Mouse (Mus musculus): Measurements from ENCODE around the gene Nap1l2. TPM values are rescaled to one million over a fixed set of nuclear protein-coding genes. Genes with fewer than 3 reads are reported as not detected.
"Not testable (repeated sequence)": the region's sequence is repeated elsewhere in the genome, so short reads cannot be mapped to it uniquely, and the experiment has no call there.

Nap1l2 gene
- polyA plus RNA-seq (2016; fragmentation: Nextera tagmentation; extraction: Ambion mirVana) = 24.3 and 26.6 TPM in 2 replicates

- no peaks in the 10 kb centered on the region for H3K4me1 ChIP-seq
- WGBS = 8% methylated on average over 12 of the region's 13 CpGs
Observed at GRCm38 (mm10) chrX:103186431-103186786, at the start of gene Nap1l2. Nap1l2 (minus strand) TSS chrX:103186640.

GRCm38 (mm10) chrX:103215251-103215650, 28.8 kb upstream of the Nap1l2 start:
- 87% methylated on average over 4 of the region's 4 CpGs for WGBS
- no peak for ATAC-seq (ENCODE audit: low FRiP score)
- no peaks in the 10 kb centered on the region for H3K4me1 ChIP-seq
- H3K9ac ChIP-seq = no peak overlapping the region
- no peak overlapping the region for H3K27ac ChIP-seq
- H3K36me3 ChIP-seq (replicated peaks) = no peaks in the 10 kb centered on the region
- no peak overlapping the region for H3K4me3 ChIP-seq (replicated peaks)
- H3K9me3 ChIP-seq = no peaks in the 10 kb centered on the region
- H3K27me3 ChIP-seq = peaks cover 34% of the 10 kb centered on the region
- no peak overlapping the region for H3K4me2 ChIP-seq

More at GRCm38 (mm10) chrX:103186431-103186786, at the start of gene Nap1l2:
- Histone ChIP-seq H3K27ac (peak within 1 kb of the TSS; percentile 74; the same call in 1 of the 2 replicates), H3K9ac (peak within 1 kb of the TSS; percentile 58), H3K9me3 (no peaks in the 10 kb centered on the region), H3K4me2 (peak within 1 kb of the TSS; percentile 52), H3K4me3 (replicated peaks) (peak within 1 kb of the TSS; percentile 46), H3K36me3 (replicated peaks) (no peaks in the 10 kb centered on the region), H3K27me3 (peaks cover 25% of the 10 kb centered on the region)
- peak; percentile 95 for ATAC-seq (ENCODE audit: low FRiP score)

- Histone ChIP-seq H3K9ac (no peak overlapping the region), H3K4me3 (replicated peaks) (peak overlapping the region; percentile 46), H3K4me2 (peak overlapping the region; percentile 52), H3K9me3 (no peaks in the 10 kb centered on the region), H3K27ac (no peak overlapping the region), H3K27me3 (peaks cover 22% of the 10 kb centered on the region), H3K4me1 (no peaks in the 10 kb centered on the region), H3K36me3 (replicated peaks) (no peaks in the 10 kb centered on the region)
- ATAC-seq (ENCODE audit: low FRiP score) = peak; percentile 30
- WGBS = 25% methylated on average over 1 of the region's 1 CpGs
Observed at GRCm38 (mm10) chrX:103186829-103187228, 389 bp upstream of the Nap1l2 start.

- peaks cover 29% of the 10 kb centered on the region for H3K27me3 ChIP-seq
- H3K4me1 ChIP-seq = no peaks in the 10 kb centered on the region
- WGBS = 18% methylated on average over 20 of the region's 20 CpGs
- H3K9ac ChIP-seq = peak overlapping the region; percentile 58
- peak overlapping the region; percentile 74; the same call in 1 of the 2 replicates for H3K27ac ChIP-seq
- peak overlapping the region; percentile 46 for H3K4me3 ChIP-seq (replicated peaks)
- H3K4me2 ChIP-seq = peak overlapping the region; percentile 52
- ATAC-seq (ENCODE audit: low FRiP score) = peak; percentile 11; the same call in 1 of the 2 replicates
- H3K36me3 ChIP-seq (replicated peaks) = no peaks in the 10 kb centered on the region
- H3K9me3 ChIP-seq = no peaks in the 10 kb centered on the region
Observed at GRCm38 (mm10) chrX:103185781-103186430, 534 bp downstream of the Nap1l2 start.

- Histone ChIP-seq H3K27me3 (peaks cover 26% of the 10 kb centered on the region), H3K4me3 (replicated peaks) (no peak overlapping the region), H3K27ac (no peak overlapping the region), H3K4me1 (no peaks in the 10 kb centered on the region), H3K4me2 (no peak overlapping the region), H3K9ac (no peak overlapping the region), H3K9me3 (no peaks in the 10 kb centered on the region), H3K36me3 (replicated peaks) (no peaks in the 10 kb centered on the region)
- no peak for ATAC-seq (ENCODE audit: low FRiP score)
Observed at GRCm38 (mm10) chrX:103183536-103183935, 2.9 kb downstream of the Nap1l2 start.

GRCm38 (mm10) chrX:103179771-103180558, 6.5 kb downstream of the Nap1l2 start:
- Histone ChIP-seq H3K9ac (no peak overlapping the region), H3K27ac (no peak overlapping the region), H3K4me3 (replicated peaks) (no peak overlapping the region), H3K9me3 (no peaks in the 10 kb centered on the region), H3K4me1 (no peaks in the 10 kb centered on the region), H3K36me3 (replicated peaks) (no peaks in the 10 kb centered on the region), H3K27me3 (peaks cover 7% of the 10 kb centered on the region), H3K4me2 (no peak overlapping the region)
- no peak for ATAC-seq (ENCODE audit: low FRiP score)
- 77% methylated on average over 4 of the region's 4 CpGs for WGBS

GRCm38 (mm10) chrX:103164948-103165605, 21.4 kb downstream of the Nap1l2 start:
- ATAC-seq (ENCODE audit: low FRiP score) = peak; percentile 93
- H3K9ac ChIP-seq; H3K36me3 ChIP-seq (replicated peaks); H3K27ac ChIP-seq; H3K4me1 ChIP-seq; H3K9me3 ChIP-seq: not testable (repeated sequence)
- Histone ChIP-seq H3K4me3 (replicated peaks) (peak overlapping the region; percentile 31), H3K4me2 (peak overlapping the region; percentile 40), H3K27me3 (peaks cover 22% of the 10 kb centered on the region)
- 18% methylated on average over 27 of the region's 83 CpGs for WGBS

GRCm38 (mm10) chrX:103156134-103156533, 30.3 kb downstream of the Nap1l2 start:
- H3K4me1 ChIP-seq = no peaks in the 10 kb centered on the region
- H3K9ac ChIP-seq = no peak overlapping the region
- no peaks in the 10 kb centered on the region for H3K9me3 ChIP-seq
- 53% methylated on average over 1 of the region's 1 CpGs for WGBS
- H3K36me3 ChIP-seq (replicated peaks) = no peaks in the 10 kb centered on the region
- ATAC-seq (ENCODE audit: low FRiP score) = no peak
- H3K4me3 ChIP-seq (replicated peaks) = no peak overlapping the region
- peaks cover 34% of the 10 kb centered on the region for H3K27me3 ChIP-seq
- no peak overlapping the region for H3K27ac ChIP-seq
- H3K4me2 ChIP-seq = no peak overlapping the region

- no peak overlapping the region for H3K4me2 ChIP-seq
- no peak for ATAC-seq (ENCODE audit: low FRiP score)
- no peaks in the 10 kb centered on the region for H3K4me1 ChIP-seq
- H3K9ac ChIP-seq = no peak overlapping the region
- H3K27ac ChIP-seq = no peak overlapping the region
- H3K4me3 ChIP-seq (replicated peaks) = no peak overlapping the region
- WGBS = 91% methylated on average over 3 of the region's 3 CpGs
- no peaks in the 10 kb centered on the region for H3K9me3 ChIP-seq
- H3K27me3 ChIP-seq = peaks cover 8% of the 10 kb centered on the region
- no peaks in the 10 kb centered on the region for H3K36me3 ChIP-seq (replicated peaks)
Observed at GRCm38 (mm10) chrX:103138549-103138948, 47.9 kb downstream of the Nap1l2 start.

Other genes with a start within 250 kb of the Nap1l2 start
- gene Cdx4, start 134.8 kb upstream of the Nap1l2 start, polyA plus RNA-seq (2016; fragmentation: Nextera tagmentation; extraction: Ambion mirVana) = not detected in 2 replicates
- 8.1 TPM in 2 replicates for gene Chic1, start 169.8 kb upstream of the Nap1l2 start, polyA plus RNA-seq (2016; fragmentation: Nextera tagmentation; extraction: Ambion mirVana)
- 0.49 TPM in 1 of 2 replicates, not detected in the other for gene Tsx, start 227.8 kb upstream of the Nap1l2 start, polyA plus RNA-seq (2016; fragmentation: Nextera tagmentation; extraction: Ambion mirVana)
- not detected in 2 replicates for gene Gm26992, start 235.4 kb upstream of the Nap1l2 start, polyA plus RNA-seq (2016; fragmentation: Nextera tagmentation; extraction: Ambion mirVana)